Mouse (Mus musculus) neural tube, postnatal 0 days (tissue): ENCODE results near the gene Brd1. TPM values are rescaled to one million over a fixed set of nuclear protein-coding genes. Genes with fewer than 3 reads are reported as not detected.

Experiments
- polyA plus RNA-seq: library from polyadenylated mRNA; unstranded; fragments of >200 nt; fragmentation: Nextera tagmentation; extraction: Ambion mirVana; gene quantifications from 2 replicates; pipeline ENCODE4 v1.2.1, GENCODE M21; 2015

Gene Brd1
- polyA plus RNA-seq = 11.1 and 11.2 TPM in 2 replicates

DNA sequence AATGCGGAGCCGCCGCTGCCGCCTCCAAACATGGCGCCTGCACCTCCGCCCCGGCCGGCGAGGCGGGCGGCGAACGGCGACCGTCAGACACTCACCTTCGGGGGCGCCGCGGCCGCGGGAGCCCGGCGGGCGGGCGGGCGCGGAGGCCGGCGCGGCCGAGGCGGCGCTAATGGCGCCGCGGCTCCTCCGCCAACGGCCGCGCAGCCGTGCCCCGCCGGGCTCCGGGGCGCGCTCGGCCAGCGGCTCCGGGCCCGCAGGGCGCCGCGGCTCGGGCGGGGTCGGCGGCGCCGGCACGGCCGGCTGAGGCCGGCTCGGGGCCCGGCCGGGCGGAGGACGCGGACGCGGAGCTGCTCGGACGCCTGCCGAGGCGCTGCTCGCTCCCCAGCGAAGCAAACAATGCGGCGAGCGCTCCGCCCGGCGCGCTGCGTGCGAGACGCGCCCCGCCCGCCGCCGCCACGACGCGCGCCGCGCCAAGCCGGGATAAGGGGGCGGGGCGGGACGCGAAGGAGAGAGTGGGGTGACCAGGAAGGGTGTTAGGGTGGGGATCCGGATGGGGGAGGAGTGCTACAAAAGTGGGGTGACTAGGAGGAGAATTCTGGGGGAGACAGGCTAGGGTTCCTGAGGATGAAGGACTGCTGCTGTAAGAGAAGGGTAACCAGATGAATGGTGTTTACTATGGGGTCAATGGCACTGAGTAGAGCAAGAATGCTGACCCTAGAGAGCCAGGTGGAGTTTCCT, at the start of gene Brd1:
Brd1 (minus strand) TSS at position 400 of the 738 bp plus-strand sequence.

DNA sequence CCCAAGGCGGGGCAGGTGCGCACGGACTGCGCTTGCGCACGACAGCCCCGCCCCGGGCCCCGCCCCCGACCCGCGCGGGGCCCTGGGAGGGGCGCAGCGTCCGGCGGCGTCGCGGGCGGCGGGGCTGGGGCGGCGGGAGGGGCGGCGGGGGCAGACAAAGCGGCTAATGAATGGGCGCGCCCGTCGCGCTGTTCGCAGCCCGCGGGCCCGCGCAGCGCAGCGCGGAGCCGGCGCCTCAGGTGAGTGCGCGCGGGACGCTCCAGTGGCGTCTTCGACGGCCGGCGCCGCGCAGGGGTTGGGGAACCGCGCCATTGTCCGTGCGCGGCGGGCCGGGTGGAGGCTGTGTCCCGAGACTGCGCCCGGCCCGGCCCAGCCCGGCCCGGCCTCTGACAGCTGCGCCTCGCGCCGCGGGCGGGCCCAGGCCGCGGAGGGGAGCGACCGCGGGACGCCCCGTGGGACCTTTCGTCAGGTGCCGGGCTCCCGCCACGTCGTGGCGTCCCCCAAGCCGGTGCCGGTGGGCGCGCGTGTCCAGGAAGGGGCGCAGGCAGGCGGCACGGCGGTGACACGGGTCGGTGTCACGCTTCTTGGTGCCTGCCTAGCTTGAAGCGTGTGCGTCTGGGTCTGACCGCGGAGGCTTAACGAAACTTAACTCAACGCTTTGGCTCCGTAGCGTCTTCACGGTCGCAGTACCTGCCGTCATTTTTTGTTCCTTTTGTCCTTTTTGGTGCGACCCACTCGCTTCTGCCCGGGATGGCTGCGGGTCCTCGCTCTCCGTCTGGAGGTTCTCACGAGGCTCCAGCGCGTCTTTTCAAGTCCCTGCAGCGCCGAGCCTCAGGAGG, 17.8 kb upstream of the Brd1 start, which contains the start of gene Zbed4:
Zbed4 (plus strand) TSS at position 97 of the 839 bp plus-strand sequence.

Other genes starting within 250 kb of the Brd1 start
- gene Zdhhc25, start 133.9 kb downstream of the Brd1 start, polyA plus RNA-seq = not detected in 2 replicates
- gene Zbed4, start 17.4 kb upstream of the Brd1 start, polyA plus RNA-seq = 5.0 and 5.1 TPM in 2 replicates
- 7.0 and 7.9 TPM in 2 replicates for gene Alg12, start 85.1 kb upstream of the Brd1 start, polyA plus RNA-seq
- gene Creld2, start 85.4 kb upstream of the Brd1 start, polyA plus RNA-seq = 44.6 and 52.2 TPM in 2 replicates
- gene Pim3, start 128.0 kb upstream of the Brd1 start, polyA plus RNA-seq = 73.8 and 74.6 TPM in 2 replicates
- 0.19 and 0.23 TPM in 2 replicates for gene Ttll8, start 220.2 kb upstream of the Brd1 start, polyA plus RNA-seq
- 67.4 and 69.0 TPM in 2 replicates for gene Mlc1, start 244.8 kb upstream of the Brd1 start, polyA plus RNA-seq
- not detected in 2 replicates for gene Mov10l1, start 248.7 kb upstream of the Brd1 start, polyA plus RNA-seq